Mouse (Mus musculus) megakaryocyte progenitor cell, adult 5-6 weeks (primary cell): ENCODE data around the gene Frmd4b. TPM values are rescaled to one million over a fixed set of nuclear protein-coding genes. Genes with fewer than 3 reads are reported as not detected.
"Not testable (repeated sequence)": the region's sequence is repeated elsewhere in the genome, so short reads cannot be mapped to it uniquely, and the experiment has no call there.

Experiments
- ATAC-seq: replicated peaks from 2 replicates; pipeline ENCODE4 v1.8.0; 2016; ENCODE audit warnings: mild to moderate bottlenecking, moderate TSS enrichment, inconsistent platforms; ENCODE audit not compliant: poor library complexity
- total RNA-seq, 2 experiments: library from RNA; stranded (forward) in 1 of 2; stranded (reverse) in 1 of 2; fragments of 157-497, 149-512 nt in 1 of 2; fragments of 200-1000 nt in 1 of 2; gene quantifications; 2 replicates each; pipeline versions ENCODE4 v1.2.3 to v1.2.4; 2015 to 2017

The Frmd4b gene
- total RNA-seq, 2 experiments from 2014 or later = 5.0 to 7.8 TPM

DNA sequence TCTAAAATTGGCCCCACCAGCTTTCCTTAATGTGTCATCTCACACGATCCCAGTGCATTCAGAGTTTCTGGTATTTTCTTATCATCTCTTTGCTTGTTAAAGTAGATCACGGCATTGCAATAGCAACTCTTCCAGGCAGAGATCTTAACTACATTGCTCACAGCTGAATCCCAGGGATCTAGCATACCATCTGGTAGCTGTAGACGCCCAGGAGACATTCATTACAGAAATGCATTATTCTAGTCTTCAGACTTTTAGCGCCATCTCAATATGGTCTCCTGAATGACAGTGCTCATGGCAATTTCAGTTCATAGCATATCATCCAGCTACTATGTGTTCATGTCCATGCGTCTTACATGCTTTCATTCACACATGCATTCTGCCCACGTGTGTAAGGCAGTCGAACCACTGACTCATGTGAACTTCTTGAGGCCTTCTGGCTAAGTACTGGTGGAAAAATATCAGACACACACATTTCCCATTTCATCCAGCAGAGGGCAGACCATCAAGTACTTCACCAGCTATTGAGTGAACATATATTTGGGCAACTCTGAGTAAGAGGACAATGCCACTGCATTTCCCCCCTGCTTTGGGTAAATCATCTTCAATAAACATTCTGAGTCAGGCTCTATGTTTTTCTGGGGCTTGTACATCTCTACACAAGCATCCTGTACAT is 197.4 kb downstream of the Frmd4b start:
- ATAC-seq = peak; percentile 86

GRCm38 (mm10) chr6:97416972-97417554 is 200.3 kb downstream of the Frmd4b start:
- ATAC-seq = peak; percentile 95

DNA sequence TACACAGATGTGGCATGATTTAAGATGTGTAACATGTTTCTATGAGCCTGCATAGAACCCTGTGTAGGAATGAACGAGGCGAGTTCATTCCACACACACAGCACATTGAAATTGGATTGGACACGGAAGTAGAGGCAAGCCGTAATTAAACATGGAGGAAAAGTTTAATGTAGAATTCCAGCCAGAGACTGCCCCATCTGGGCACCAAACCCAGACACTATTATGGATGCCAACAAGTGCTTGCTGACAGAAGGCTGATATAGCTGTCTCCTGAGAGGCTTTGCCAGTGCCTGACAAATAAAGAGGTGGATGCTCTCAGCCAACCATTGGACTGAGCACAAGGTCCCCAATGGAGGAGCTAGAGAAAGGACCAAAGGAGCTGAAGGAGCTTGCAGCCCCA is 201.8 kb downstream of the Frmd4b start:
- not testable (repeated sequence) for ATAC-seq

- ATAC-seq = no peak
Observed at GRCm38 (mm10) chr6:97413453-97413852, 203.9 kb downstream of the Frmd4b start.

DNA sequence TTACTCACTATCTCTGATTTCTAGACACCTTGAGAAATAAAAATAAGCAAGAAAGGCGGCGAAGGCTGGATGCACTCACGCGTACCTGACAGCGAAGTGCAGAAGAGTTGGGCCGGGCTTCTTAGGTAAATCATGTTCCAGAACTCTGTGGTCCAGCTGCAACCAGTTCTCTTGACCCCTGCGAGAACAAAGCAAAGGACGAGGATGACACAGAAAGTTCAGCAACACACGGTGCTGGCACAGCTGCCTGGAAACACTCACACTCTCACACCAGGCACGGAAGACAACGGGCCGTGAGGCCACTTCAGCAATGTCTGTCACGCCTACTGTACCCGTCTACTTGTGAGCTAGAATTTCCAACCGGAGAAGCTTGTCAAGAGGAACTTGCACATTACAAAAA is 204.9 kb downstream of the Frmd4b start:
- no peak for ATAC-seq

DNA sequence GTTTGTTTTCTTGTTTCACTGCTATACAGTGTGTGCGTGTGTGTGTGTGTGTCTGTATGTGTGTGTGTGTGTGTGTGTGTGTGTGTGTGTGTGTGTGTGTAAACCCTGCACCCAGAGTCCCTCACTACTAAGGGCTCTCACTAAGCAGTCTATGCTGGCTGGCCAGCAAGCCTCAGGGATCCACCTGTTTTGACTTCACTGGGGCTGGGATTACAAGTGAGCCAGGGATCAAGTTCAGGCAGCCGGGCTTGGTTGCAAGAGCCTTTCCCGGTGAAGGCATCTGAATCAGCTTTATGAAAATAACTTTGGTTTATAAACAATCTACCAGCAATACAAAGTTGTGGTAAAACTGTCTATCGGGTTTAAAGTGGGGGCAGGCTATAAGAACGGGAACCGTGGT is 206.0 kb downstream of the Frmd4b start:
- ATAC-seq = no peak

DNA sequence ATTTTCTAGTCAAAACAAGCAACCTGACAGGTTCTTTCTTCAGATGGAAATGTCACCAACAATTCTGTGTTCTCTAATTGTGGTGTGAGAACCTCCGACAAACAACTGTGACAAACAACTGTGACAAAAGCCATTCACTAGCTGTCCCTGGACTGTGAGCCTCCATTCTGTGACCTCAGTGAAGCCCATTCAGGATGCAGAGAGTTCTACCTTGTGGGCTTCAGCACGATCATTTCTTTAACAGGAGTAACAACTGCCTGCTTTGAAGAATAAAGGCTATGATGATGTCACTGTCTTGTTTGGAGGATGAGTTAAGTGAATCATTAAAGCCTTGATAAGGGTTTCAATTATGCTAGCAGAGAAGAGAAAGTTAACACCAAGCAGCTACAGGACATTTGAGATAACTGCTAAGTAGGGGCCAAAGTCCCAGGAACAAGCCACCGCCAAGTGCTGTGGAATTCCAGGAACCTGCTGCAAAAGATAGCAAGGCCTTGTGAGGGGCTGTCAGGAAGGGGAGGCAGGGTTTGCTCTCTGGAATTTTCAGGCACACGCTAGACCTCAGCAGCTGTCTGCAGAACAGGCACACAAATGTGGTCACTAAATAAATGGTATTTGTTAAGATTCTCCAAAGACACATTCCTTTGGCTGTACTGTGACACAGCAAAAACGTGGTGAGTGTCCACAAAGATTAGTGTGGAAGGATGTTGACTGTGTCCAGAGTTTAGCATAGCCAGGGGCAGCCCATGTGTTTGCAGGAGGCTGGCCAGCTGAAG is 207.7 kb downstream of the Frmd4b start:
- no peak for ATAC-seq

- ATAC-seq = no peak
Observed at GRCm38 (mm10) chr6:97407914-97408313, 209.4 kb downstream of the Frmd4b start.

DNA sequence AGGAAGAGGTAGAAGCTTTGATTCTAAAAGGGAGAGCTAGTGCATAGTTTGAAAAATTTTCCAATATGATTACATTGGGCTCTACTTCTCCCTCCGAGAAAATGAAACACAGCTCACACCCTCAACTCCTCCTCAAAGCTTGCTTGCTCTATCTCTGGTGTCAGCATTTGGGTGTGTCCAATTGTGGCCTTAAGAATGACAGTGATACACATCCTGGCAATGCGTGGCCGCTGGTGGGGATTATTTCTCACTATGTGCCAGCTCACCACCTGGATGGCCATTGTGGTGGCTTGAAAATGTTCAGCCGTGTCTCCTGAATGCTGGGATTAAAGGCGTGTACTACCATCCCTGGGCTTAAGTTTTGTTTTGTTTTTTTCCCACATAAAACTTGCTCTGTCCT is 209.9 kb downstream of the Frmd4b start:
- ATAC-seq = peak; percentile 83

GRCm38 (mm10) chr6:97405311-97405710 is 212.0 kb downstream of the Frmd4b start:
- ATAC-seq = peak; percentile 79

DNA sequence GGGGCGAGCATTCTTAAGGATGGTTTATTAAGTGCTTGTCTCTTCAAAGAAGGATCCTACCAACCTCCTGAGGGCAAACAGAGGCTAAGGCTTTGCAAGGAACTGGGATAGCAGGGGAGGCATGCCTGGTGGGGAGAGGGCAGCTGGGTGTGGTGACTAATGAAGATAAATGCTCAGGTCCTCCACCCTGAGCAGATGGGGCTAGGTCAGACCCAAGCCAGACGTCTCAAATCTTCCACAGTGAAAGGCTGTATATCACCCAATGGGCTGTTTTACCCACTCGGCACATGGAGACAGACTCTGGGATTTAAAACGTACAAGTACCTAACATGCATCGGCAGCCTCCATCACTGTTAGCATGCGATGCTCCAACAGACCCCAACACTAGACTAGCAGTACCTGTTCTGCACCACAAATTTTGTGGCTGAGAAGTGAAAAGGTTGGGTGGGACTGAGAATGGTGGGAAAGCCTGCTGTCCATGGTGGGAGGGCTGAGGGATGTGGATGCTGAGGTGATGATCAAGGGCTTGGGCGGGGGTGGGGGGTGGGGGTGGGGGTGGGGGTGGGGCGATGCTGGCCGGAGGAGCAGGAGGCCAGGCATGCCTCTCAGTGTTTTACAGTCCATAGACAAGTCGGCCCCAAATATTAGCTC is 214.4 kb downstream of the Frmd4b start:
- no peak for ATAC-seq

DNA sequence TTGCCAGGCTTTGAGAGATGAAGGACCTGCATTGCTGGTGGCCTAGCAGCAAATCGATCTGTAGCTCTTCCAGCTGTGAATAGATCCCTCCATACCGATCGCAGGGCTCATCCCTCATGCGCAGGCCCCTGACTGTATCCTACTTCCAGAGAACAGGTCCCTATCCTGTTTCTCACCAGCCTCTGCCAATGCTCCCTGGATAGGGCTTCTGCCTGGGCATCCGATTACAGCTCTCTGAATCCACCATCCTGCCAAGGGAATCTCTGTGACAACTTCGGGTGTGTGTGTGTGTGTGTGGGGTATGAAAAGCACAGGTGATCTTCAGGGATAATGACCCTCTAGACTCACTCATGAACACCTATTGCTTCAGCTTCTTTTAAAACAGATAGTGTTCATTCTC is 216.9 kb downstream of the Frmd4b start:
- no peak for ATAC-seq

DNA sequence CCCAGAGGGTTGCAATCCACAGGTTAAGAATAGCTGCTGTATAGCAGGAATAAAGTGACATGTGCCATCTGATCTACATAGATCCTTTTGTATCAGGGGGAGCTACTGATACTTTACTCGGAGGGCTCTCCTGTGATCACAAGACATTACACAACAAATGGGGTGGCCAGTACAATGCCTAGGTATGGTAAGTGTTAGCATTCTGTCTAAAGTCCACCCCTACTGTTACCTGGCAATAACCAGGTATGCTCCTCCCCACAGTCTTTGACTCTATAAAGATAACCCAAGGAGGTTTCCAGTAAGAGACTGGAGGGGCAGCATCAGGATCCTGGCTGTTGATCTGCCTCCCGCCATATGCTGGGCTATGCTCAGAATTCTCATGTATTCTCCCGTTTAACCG is 219.4 kb downstream of the Frmd4b start:
- ATAC-seq = no peak

- ATAC-seq = no peak; the same call in 1 of the 2 replicates
Observed at GRCm38 (mm10) chr6:97396957-97397354, 220.4 kb downstream of the Frmd4b start.

DNA sequence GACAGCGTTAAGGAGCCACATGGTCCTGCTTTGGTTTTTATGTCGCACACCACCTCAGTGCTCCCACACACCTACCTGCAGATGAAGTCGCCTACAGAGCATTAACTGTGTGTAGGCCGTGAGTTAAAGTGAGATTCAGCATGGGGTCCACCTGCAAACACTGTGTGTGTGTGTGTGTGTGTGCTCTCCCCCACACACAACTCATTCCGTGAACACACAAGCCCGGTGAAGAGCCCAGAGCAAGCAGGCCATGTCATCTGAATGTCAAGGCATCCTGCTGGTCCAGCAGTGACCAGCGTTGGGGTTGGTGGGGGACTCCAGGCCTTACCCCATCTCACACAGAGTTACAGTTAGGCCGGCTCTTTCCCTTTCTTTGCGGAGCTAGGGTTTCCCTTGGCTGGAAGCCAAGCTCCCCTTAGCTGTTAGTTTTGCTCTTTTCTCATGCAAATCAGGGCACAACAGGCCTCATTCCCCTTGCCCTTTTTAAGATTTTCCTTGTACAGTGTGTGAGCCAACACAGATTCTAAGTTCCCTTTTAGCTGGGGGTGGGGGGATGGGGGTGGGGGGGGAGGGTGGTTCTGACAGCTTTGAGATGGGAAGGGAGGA is 220.9 kb downstream of the Frmd4b start:
- no peak for ATAC-seq

GRCm38 (mm10) chr6:97395477-97396350 is 221.6 kb downstream of the Frmd4b start:
- ATAC-seq = no peak

DNA sequence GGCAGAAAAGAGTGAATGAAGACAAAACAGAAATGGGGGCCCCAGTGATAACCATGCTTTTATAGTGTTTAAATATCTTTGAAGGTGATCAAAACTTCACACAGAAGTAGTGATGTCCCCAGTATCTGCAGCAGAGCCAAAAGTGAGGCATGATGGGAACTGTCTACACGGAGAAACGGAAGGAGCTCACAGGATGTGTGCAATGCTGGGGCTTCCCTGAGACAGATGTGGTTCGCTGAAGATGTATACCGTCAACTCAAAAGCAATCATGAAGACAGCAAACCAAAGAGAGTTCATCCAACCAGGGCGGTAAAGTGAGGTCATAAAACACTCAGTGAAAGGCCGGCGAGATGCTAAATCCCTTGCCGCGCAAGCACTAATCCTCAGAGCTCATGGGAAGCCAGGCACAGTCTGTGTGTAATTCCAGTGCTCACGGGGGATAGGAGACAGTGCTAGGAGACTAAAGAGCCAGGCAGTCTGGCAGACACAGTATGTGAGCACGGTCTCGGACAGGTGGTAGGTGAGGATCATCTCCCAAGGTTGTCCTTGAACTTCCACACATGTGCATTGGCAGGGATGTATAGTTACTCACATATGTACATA is 222.8 kb downstream of the Frmd4b start:
- no peak for ATAC-seq

- ATAC-seq = no peak
Observed at GRCm38 (mm10) chr6:97392912-97393311, 224.4 kb downstream of the Frmd4b start.

DNA sequence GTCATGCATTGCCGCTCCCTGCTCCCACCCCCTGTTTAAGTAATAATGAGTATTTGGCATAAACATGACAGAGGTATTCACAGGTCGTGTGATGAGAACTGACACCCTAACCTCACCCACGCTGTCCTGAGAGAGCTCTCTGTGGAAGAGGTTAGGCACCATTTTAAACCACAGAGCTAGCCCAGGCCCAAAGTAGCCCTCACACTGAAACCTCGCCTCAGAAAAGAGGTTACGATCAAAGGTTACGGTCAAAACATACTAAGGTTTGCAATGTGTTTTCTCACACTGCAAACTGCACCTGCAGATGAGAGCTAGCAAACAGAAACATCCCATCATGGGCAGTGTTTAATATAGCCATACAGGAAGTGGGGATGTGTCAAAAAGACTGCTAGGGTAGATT is 230.0 kb downstream of the Frmd4b start:
- no peak for ATAC-seq

GRCm38 (mm10) chr6:97384918-97385317 is 232.4 kb downstream of the Frmd4b start:
- ATAC-seq = no peak
